Mouse (Mus musculus) mesoderm, embryonic 11.5 days (tissue): ENCODE results near the gene Atp6v0e.

Experiments
- DNase-seq: peaks from one replicate; pipeline ENCODE4 v3.0.0-alpha.2; 2012; ENCODE audit warnings: low read depth, low spot score

Gene Atp6v0e

DNA sequence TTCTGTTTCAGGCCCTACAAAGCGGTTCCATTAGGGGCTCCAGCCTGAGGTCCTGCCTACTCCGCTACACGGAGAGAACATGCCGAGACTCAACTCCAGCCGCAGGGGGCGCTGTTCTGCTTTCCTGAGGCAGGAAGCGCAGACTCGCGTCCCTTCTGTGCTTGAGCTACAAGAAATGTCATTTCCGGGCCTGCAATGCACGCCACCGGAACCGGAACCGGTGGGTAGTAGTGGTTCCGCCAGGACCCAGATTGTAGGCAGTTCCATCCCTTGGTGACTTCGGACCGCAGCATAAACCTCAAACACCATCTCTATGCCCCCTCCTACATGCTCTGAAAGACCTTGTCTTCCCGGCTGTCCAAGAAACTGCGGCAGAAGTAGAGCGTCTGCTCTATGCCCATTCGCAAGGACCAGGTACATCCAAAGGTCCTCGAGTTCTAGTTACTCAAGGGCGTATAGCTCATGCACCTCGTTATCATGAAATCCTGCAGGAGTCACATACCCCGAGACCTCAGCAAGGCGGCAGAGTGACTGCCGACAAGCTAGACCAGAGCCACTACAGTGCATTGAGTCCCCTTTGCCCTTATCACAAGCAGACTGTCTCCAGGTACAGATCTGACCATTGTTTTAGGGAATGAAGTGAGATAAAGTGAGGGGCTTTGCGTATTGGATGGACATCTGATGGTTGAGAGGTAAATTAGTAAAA, at the start of gene Atp6v0e:
Gene Atp6v0e, plus strand, starts transcription at position 254 of the 706 bp plus-strand sequence.
- peak; percentile 96 for DNase-seq

DNA sequence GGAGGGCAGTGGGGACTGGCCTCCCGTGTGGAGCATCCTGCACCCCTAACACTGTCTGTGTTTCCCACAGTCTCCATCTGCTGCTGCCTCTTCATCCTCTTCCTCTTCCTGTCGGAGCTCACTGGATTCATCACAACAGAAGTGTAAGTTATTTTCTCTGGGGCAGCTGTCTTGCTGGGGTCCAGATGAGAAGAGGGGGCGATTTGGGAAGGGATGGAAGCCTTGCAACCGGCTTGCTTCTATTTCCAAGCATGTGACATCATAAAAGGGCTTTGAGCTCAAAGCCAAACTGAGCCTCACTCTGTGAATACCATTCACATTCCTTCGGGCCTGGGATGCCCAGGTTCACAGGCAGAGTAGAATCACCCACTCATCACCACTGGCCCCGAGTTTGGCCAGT, 48.7 kb upstream of the Atp6v0e start:
- no peak for DNase-seq

DNA sequence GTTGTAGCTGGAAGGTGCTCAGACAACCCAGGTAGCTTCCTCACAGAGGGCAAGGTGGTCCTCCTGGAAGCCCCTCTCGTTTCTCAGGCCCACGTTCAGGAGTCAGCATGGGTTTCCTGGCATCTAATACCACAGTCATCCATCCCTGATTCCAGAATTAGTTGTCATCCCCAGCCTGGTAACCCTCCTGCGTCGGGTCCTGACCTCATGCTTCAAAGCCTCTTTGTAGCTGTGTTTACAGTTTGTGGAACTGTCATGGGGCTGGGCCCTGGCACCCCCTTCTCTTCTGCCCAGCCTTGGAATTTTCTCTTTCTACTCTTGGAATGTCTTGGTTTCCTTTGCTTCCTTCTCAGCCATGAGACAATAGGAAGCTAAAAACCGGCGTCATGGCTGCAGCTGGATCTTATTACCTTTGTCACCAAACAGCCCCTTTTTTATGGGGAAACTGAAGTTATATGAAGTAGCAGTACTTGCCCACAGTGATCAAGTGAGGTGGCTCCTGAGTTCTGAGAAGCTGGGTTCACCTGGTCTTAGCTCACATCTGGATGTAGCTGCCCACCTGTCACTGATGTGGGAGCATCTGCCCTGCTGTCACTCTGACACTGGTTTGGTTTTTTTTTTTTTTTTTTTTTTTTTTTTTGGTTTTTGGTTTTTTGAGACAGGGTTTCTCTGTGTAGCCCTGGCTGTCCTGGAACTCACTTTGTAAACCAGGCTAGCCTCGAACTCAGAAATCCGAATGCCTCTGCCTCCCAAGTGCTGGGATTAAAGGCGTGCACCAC, 48.1 kb upstream of the Atp6v0e start:
- no peak for DNase-seq

DNA sequence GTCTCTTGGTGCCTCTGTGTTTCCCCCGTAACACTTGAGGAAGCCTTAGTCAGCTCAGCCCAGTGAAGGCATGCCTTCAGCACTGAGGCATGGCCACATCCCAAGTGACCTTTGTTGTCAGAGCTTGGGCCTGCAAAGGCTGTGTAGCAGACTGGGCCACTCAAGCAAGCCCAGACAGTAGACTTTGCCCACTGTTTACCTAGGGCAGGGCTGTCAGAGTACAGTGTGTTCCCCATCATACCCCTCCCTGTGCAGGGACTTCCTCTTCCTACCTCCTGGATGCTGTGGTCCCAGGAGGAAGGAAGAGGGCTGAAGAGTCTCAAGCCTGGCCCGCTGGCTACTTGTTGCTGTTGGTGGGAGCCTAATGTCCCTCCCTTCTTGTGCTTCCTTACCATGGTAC, 46.3 kb upstream of the Atp6v0e start:
- no peak for DNase-seq

DNA sequence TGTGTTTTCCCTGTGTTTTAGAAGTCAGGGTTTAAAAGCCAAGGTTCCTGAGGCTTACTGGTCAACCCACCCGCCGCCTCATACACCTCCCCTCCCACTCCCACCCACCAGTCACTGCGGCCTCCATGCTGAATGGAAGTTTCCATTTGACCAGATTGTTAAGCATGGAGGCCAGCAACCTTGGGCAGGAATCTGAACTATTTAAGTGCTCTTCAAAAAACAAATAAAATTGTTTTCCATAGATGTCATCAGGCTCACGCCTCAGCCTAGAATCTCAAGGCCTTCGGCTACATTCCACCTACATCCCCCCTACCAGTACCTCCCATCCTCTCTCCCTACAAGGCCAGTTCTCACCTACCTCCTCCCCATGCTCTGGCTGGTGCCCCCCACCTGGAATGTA, 44.5 kb upstream of the Atp6v0e start:
- DNase-seq, result no peak

DNA sequence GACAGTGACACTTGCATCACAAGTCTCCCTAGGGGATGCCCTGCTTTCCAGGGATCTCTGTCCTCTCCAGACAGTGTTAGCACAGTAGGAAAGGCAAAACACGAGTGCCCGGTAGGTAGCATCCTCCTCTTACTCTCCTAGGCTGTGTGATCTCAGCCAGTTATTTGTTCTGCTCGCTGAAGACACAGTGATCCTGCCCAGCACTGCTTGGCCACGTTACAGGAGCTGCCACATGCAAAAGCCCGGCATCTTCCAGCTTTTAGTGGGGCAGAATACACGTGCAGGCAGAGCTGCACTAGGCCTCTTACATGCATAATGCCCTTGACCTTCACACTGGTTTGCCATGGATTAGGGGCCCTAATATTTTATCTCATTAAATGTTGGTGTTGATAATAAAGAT, 43.5 kb upstream of the Atp6v0e start:
- DNase-seq, result no peak

DNA sequence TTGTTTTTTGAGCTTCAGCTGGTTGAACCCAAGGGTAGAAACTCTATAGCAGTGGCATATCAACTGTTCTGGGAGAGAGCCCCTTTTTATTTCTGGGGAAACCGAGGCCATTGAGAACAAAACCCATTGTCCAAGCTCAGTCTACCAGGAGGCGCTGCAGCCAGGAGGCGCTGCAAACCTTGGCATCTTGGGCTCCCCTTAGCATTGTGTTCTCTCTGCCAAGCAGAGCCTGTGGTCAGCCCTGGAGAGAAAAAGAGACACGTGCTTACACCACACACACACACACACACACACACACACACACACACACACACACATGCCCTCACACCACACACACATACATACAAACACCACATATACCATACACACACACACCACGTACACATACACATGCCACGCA, 42.7 kb upstream of the Atp6v0e start:
- DNase-seq, result no peak

DNA sequence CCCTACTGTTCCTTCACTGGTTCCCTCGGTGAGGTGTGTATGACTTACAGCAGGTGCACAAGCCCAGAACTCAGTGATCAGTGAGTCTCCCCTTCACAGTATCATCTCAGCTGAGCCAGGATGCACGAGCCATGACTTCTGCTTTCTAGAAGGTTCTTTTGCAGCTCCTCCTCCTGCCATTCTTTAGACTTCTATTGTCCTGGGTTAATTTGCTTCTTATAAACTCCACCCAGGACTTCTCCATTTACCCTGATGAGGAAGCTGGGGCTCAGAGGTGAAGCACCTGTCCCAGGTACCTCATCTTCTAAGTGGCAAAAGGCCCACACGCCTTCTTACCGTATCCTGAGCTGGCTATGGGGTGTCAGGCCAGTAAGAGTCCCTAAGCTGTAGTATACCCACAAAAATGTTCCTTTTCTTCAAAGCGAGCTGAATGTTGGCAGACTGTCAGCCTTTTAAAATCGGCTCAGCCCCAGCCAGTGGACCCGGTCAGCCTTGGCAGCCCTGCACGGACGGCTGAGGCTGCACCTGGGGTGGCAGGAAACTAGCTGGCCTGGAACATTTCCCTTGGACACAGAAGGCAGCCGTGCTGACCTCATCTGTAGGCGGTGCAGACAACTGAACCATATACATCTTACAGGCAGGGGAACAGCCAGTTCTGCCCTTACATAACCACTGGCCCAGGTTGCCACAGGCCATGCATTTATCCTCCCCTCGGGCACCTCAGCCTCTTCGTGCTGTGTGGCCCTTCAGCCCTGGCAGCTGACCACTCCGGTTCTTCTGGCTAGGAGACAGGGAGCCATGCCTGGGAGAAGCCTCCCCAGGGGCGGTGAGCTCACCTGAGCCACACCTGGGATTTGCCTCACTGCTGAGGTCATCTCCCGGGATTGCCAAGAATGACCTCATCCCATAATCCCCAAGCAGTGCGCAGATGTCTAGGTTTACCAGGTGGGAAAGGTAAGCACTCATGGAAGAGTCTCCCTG, 42.0 kb upstream of the Atp6v0e start:
- no peak for DNase-seq

DNA sequence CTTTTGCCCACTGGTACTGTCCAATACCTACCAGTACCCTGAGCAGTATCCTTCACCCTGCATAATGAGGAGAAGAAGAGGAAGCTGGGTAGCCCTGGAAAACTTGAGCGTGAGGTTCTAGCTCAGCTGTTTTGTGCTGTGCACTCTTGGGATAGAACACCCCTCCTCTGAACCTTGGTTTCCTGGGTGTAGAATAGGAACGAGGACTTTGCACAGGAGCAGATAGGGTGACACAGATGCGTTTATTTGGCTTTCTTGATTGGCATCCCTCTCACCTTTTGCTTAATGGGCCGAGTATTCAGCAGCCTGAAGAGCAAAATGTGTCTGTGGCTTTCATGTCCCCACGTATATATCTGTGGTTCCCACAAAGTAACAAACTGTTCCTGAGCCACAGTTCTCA, 41.1 kb upstream of the Atp6v0e start:
- DNase-seq, result no peak

DNA sequence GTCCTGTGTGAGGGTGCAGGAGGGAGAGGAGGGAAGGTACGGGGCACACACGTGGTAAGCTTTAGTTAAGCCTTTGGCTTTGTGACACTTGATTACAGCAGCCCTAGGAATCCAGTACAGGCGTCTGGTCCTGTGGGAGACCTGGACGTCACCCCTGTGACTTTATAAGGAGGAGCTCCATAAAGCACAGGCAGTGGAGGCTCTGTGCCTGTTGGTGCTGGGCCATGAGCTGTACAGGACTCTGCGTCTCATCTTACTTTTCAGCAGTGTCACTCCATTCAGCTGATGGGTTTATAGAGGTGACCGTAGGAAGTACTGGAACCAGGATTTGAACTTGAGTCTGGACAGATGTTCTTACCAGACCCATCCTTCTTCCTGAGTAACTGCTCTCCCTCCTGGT, 39.0 kb upstream of the Atp6v0e start:
- DNase-seq, result no peak

DNA sequence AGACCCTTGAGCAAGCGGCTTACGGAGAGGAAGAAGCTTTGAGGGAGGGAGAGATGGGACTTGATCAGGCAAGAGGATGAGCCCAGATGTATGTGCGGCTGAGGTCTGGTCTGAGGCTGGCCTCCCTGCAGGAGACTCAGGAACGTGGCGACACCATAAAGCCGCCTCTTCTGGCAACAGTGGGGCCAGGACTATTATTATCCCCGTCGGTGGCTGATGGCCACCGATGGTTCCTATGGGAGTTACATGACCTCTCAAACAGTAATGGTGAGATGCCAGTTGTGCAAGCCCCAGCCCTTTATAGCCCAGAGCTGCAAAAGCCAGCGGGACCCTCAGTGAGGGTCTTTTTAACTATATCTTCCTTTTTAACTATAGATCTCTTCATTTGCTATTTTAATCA, 38.0 kb upstream of the Atp6v0e start:
- no peak for DNase-seq

DNA sequence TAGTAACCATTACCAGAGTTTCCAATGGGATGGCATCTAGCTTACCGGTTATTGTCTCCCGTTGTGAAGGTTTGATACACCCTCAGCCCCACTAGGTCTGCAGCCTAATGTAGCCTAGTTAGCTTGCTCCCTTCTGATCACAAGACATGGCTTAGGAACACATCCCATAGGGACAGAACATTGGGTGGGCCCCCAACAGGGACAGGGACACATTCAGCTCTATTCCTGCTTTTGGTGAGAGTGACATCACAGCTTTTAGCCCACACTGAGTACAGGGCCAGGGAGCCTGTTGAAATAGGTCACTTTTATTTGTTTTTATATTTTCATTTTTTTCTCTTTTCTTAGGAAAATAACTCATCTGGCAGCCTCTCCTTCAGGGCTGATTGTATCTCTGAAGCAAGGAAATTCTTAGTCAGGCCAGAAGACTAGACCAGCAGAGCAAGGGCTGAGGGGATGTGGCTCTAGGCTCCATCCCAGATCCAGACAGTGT, 37.5 kb upstream of the Atp6v0e start:
- DNase-seq, result no peak

DNA sequence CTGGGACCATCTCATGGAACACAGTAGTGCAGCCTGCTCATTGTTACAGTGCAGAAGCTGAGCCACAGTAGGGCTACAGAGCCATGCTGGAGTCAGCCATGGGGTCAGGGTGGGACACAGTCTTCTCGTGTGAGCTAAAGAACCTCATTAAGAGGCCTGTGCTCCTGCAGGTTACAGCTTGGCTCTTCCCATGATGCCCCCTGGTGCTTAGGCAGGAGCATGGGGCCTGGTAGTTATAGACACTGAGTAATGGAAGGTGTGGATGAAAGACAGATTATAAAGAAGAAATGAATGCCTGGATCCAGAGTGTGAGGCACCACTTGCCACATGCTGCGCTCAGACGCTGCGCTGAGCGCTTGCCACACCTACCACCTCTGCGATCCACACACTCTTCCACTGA, 34.6 kb upstream of the Atp6v0e start:
- no peak for DNase-seq

DNA sequence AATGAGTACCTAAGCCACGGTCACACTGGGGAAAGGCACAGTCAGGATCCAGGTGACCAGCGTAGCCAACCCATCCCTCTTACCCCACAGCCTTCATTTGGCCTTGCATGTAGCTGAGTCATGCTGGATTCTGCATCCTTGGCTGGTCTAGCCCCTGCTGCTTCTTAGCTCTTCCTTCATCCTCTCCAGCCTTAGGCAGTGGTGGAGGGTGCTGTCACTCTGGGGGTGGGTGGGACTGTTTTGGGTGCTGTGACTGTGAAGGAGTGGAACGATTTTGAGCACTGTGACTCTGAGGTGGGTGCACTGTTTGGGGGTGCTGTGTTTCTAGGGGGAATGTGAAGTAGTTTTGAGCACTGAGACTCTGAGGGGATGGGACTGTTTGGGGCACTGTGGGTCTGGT, 34.1 kb upstream of the Atp6v0e start:
- DNase-seq, result no peak

DNA sequence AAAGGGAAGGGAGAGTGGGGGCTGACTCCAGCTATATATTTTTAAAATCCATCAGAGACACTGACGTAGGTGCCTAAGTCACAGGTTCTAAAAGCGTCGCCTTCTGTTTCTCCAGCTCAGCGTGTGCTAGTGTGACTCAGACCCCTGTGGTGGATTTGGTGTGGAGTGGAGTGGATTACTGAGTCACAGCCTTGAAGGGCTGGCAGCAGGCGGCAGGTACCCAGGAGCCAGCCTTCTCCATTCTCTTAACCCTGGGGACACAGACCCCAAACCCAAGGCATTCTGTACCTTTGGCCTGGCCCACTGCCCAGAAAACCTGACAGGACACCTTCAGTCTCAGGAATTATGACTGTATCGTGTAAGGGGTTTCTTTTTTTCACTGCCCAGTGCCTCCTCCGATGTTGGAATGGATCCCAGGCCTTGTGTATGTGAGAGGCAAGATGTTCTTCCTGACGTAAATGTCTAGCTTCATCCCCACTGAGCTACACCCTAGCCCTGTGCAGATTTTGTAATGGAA, 31.2 kb upstream of the Atp6v0e start:
- no peak for DNase-seq

DNA sequence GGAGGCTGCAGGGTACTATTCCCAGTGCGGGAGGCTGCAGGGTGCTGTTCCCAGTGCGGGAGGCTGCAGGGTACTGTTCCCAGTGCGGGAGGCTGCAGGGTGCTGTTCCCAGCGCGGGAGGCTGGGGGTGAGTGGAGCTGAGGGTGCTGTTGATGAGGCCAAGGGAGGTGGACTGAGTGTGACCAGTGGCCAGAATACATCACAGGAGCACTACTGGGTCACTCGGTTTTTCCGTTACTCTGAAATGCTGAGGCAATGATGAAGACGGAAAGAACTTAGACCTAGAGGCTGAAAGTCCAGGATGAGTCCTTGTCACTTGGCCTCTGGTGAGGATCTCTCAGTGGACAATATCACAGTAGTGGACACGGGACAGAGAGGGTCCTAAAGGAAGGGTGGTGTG, 29.8 kb upstream of the Atp6v0e start:
- no peak for DNase-seq

DNA sequence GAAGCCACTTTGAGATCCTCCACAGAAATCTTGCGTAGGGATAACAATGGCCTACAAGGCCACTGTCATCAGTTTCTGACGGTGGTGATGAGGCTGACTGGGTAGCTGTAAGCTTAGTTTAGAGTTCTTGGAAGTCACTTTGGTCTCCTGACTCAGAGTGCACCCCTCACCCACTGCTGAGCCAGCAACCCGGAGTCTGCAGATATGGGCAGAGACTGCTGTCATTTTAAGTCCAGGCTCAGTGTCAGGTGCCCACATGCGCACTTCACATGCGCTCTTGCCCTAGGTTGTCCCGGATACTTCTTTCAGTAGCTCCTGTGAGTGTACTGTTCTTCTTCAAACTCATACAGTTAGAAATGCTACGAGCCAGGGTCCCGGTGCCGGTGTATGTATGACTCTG, 29.1 kb upstream of the Atp6v0e start:
- no peak for DNase-seq

DNA sequence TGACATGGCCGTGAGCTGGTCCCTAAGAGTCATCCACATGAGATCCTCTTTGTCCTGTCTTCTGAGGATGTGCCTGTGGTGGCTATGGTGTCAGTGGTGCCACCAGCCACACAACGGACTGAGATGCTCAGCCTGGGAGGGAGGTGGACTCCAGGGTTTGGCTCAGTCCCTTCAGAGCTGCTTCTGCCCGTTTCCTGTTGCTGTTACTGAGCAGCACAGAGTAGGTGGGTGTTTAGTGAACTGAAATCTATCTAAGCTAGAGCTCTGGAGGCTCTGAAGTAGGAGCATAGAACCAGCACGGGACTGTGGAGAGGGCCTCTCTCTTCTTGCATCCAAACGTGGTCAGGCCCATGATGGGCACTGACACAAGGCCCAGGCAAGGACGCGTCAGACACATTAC, 28.5 kb upstream of the Atp6v0e start:
- no peak for DNase-seq

DNA sequence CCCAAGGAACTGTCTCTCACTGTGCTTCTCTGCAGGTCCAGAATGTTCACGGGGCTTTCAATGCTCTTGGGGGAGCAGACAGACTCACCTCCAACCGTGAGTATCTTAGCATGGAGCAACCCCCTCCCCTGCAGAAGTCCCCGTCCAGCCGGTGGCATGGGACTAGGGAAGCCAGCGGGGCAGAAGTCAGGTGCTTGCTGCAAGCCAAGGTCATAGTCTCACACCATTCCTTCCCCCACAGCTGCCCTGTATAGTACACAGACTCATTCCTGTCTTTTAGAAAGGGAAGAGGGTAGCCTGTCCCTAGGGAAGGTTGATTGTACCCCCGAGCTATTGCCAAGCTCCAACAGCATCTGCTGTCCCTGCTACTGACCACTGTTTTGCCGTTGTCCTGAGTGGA, 27.1 kb upstream of the Atp6v0e start:
- DNase-seq, result no peak

DNA sequence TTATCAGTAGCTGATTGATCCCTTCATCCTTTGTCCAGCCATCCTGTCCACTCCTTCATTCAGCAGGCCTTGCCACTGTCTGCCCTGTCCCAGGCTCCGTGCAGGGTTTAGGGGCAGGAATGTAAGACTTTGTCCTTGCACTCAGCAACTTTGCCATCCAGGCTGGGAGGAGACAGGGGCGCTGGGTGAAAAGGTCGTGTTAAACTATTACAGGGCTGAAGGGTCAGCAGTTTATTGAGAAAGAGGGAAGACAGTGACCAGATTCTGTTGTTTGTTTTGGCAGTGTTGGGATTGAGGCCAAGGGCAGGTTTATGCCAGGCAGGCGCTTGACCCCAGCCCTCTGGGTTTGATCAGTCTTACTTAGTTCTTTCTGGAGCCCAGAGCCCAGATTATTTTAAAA, 25.2 kb upstream of the Atp6v0e start:
- no peak for DNase-seq

DNA sequence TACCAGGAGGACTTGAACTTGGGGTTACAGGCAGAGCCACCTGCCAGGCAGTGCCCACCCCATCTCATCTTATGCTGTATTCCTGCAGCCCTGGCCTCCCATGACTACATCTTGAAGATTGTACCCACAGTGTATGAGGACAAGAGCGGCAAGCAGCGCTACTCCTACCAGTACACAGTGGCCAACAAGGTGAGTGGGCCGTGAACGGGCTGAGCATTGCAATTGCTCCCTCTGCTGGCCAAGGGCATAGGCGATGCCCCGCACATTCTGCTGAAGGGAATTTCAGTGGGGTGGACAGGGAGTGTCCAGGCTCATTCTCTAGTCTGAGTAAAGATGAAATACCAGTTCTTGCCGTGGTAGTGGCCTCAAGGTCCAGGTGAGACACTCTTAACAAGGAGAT, 24.4 kb upstream of the Atp6v0e start:
- peak; percentile 73 for DNase-seq

DNA sequence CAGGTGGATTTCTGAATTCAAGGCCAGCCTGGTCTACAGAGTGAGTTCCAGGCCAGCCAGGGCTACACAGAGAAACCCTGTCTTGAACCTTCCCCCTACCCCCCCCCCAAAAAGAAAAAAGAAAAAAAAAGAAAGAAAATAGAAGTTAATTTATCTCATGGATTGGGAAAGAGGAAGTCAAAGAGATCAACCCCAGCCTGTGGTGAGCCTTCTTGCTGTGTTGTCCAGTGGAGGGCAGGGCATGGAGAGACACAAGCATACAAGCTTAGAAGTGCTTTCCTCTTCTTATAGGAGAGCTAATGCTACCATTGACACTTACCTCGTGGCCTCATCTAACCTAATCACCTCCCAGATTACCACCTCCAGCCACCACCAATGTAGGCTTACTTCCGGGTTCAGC, 23.2 kb upstream of the Atp6v0e start:
- DNase-seq, result no peak
